Mouse (Mus musculus) kidney, postnatal 0 days (tissue): Measurements from ENCODE around the gene Mafk. TPM values are rescaled to one million over a fixed set of nuclear protein-coding genes. Genes with fewer than 3 reads are reported as not detected.
A peak's percentile ranks its signal among the peaks of the same experiment; 100 is the strongest.
"Not testable (repeated sequence)": the region's sequence is repeated elsewhere in the genome, so short reads cannot be mapped to it uniquely, and the experiment has no call there.

Experiments
- ATAC-seq: fragments of 200-750 bp; cut with Nextera tagmentation; replicated peaks from 2 replicates; pipeline ENCODE4 v1.8.0; 2017; ENCODE audit warnings: low read depth, moderate number of reproducible peaks, moderate TSS enrichment, moderate library complexity; ENCODE audit not compliant: low FRiP score
- DNase-seq: peaks from one replicate; pipeline ENCODE4 v3.0.0-alpha.2; 2016; ENCODE audit warnings: low spot score
- H3K27ac ChIP-seq: fragments of 300-500 bp; sonication (generic); 2 replicates; pipeline ENCODE4 v1.5.1; 2014; ENCODE audit warnings: mild to moderate bottlenecking
- H3K27me3 ChIP-seq: fragments of 300-500 bp; sonication (generic); 2 replicates; pipeline ENCODE4 v1.6.1; 2014; ENCODE audit warnings: low read length, mixed read lengths; ENCODE audit not compliant: insufficient read depth
- H3K36me3 ChIP-seq: fragments of 300-500 bp; sonication (generic); 2 replicates; pipeline ENCODE4 v1.6.1; 2014; ENCODE audit warnings: low read length, mixed read lengths; ENCODE audit not compliant: insufficient read depth
- H3K4me1 ChIP-seq: fragments of 300-500 bp; sonication (generic); replicated peaks from 2 replicates; pipeline ENCODE4 v1.6.1; 2014; ENCODE audit warnings: antibody characterized with exemption, low read length, mixed read lengths; ENCODE audit not compliant: insufficient read depth
- H3K4me2 ChIP-seq: fragments of 300-500 bp; sonication (generic); 2 replicates; pipeline ENCODE4 v1.6.1; 2014; ENCODE audit warnings: mild to moderate bottlenecking, low read length, moderate library complexity, mixed read lengths
- H3K4me3 ChIP-seq: fragments of 300-500 bp; sonication (generic); replicated peaks from 2 replicates; pipeline ENCODE4 v1.5.1; 2014; ENCODE audit warnings: low read depth, low read length
- H3K9ac ChIP-seq: fragments of 300-500 bp; sonication (generic); 2 replicates; pipeline ENCODE4 v1.6.1; 2014; ENCODE audit warnings: low read depth, low read length
- H3K9me3 ChIP-seq: fragments of 300-500 bp; sonication (generic); replicated peaks from 2 replicates; pipeline ENCODE4 v1.6.1; 2016; ENCODE audit warnings: low read length, inconsistent platforms, mixed read lengths
- CTCF ChIP-seq: IDR thresholded peaks from 2 replicates; pipeline ENCODE4 v1.5.1; 2016; ENCODE audit warnings: antibody characterized with exemption, low read depth, mild to moderate bottlenecking, moderate library complexity
- WGBS: fragments of 180-500 bp; shearing (Covaris S2); extraction: QIAGEN DNeasy Blood & Tissue Kit; methylation state at CpG from one replicate; pipeline ENCODE4 v1.1.7; 2014; 5-methylcytosine and 5-hydroxymethylcytosine counted together
- polyA plus RNA-seq: library from polyadenylated mRNA; unstranded; fragments of >200 nt; fragmentation: Nextera tagmentation; extraction: Ambion mirVana; gene quantifications from 2 replicates; pipeline ENCODE4 v1.2.1, GENCODE M21; 2015

Mafk gene
- polyA plus RNA-seq, result 12.8 and 14.4 TPM in 2 replicates

DNA sequence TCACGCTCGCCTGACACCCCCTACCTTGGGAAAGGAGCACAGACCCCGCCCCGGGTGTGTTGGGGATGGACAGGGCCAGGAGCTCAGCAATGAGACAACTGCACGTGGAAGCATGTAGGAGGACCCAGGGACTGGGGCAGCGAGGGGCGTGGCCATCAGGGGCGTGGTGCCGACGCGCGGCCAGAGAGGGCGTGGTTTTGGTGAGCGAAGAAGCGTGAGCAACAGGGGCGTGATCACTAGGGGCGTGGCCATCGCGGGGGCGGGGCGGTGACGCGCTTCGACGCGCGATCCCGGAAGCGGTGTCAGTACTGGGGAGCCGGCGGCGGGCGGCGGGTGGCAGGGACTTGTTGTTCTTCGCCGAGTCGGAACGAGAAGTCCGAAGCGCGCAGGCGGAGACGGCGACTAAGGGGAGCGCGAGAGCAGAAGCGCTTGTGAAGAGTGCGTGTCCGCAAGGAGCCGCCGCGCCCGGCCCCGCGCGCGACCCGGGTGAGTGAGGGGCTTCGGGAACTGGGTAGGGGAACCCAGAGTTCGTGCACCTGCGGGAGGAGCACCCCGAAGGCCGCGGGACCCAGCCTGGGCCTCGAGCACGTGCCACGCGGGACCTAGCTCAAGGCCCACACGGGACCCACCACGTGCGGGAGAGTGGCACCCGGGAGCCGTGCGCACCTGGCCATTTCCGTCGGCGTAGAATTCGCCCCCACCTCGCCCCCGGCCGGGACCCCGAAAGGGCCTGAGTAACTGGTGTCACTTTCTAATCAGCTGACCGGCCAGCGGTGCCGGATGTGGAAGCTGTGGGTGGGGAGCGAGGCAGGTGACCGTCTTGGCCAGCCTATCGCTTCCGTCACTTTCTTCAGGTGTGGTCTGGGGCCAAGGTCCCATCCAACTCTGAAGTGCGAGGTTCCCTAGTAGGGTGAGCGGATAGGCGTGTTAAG lies at the start of gene Mafk:
TSS of gene Mafk (plus strand) at position 287 of the 932 bp plus-strand sequence.
- peaks cover 38% of the 10 kb centered on the region for H3K4me1 ChIP-seq
- peak within 1 kb of the TSS; percentile 89 for H3K27ac ChIP-seq
- no peaks in the 10 kb centered on the region for H3K36me3 ChIP-seq
- peak within 1 kb of the TSS; percentile 99 for H3K4me2 ChIP-seq
- no peaks in the 10 kb centered on the region for H3K27me3 ChIP-seq
- H3K4me3 ChIP-seq, result peak within 1 kb of the TSS; percentile 81
- TF ChIP-seq CTCF, result peak; percentile 39; the same call in 1 of the 2 replicates
- peak; percentile 89 for ATAC-seq
- peak; percentile 96 for DNase-seq
- peak within 1 kb of the TSS; percentile 85 for H3K9ac ChIP-seq
- WGBS, result under 1% methylated on average over 88 of the region's 92 CpGs
- no peaks in the 10 kb centered on the region for H3K9me3 ChIP-seq

DNA sequence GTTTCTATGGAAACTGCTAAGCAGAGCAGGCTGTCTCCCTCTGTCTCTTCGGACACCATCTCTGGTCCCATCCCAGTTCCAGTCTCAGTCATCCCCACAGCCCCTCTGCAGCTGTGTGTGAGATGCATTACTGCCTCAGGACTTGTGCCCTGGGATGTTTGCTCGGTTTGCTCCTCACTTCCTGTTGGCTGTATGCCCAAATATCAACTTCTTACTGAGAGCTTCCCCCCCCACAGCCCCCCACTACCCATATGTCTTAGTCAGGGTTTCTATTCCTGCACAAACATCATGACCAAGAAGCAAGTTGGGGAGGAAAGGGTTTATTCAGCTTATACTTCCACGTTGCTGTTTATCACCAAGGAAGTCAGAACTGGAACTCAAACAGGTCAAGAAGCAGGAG lies 48.7 kb upstream of the Mafk start:
- H3K4me1 ChIP-seq, H3K27ac ChIP-seq, H3K27me3 ChIP-seq, ATAC-seq, H3K4me2 ChIP-seq, H3K4me3 ChIP-seq, H3K36me3 ChIP-seq, DNase-seq, H3K9ac ChIP-seq, H3K9me3 ChIP-seq: not testable (repeated sequence)
- 24% methylated on average over 3 of the region's 3 CpGs for WGBS

DNA sequence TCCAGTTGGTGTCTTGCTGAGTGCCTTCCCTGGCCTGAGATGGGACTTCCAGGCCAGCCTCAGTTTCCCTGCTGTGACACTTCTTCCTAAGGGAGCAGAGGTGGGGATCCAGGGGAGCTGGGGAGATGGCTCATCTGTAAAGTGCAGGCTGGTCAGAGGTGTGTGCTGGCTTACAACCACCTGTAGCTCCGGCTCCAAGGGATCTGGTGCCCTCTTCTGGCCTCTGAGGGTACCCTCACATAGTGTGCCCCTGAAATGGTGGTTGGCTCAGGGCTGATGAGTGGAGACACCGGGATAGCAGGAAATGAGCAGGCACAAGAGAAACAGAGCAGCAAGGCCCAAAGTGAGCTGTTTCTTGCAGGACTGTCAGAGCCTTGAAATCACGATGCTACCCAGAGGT lies 45.5 kb upstream of the Mafk start:
- peak; percentile 93 for TF ChIP-seq CTCF
- no peaks in the 10 kb centered on the region for H3K27me3 ChIP-seq
- no peaks in the 10 kb centered on the region for H3K4me1 ChIP-seq
- no peaks in the 10 kb centered on the region for H3K9me3 ChIP-seq
- H3K4me2 ChIP-seq, result no peak overlapping the region
- peaks cover 4% of the 10 kb centered on the region for H3K36me3 ChIP-seq
- ATAC-seq (peak; percentile 55; the same call in 1 of the 2 replicates), DNase-seq (peak; percentile 74)
- H3K4me3 ChIP-seq, result no peak overlapping the region
- H3K9ac ChIP-seq, result no peak overlapping the region
- H3K27ac ChIP-seq, result no peak overlapping the region
- WGBS, result 6% methylated on average over 3 of the region's 3 CpGs

DNA sequence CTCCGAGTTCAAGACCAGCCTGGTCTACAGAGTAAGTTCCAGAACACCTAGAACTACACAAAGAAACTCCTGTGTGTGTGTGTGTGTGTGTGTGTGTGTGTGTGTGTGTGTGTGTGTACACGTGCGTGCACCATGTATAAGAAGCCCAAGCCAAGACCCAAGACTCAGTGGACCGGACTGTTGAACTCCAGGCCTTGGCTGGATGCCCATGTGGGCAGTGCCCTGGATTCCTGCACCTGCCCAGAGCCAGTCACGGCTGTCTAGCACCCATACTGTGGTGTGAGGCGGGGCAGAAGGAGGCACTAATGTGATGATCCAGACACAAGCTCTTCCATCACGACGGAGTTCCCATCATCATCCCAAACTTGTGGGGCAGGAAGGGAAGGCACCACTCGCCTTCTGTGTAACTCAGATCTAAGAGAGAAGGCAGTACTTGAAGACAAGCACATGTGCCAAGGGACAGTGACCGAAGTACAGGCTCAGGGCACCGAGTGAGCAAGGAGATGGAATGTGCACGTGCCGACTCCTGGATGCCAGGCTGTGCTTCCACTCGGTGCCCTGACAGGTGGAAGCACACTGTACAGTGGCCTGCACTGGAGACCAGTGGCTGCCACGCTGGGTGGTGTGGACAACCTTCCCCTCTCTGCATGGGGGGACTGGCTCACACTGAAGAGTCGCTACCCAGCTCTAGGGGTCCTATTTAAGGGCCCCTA lies 41.7 kb upstream of the Mafk start:
- H3K9ac ChIP-seq, result no peak overlapping the region
- DNase-seq (no peak), ATAC-seq (peak; percentile 55; the same call in 1 of the 2 replicates)
- H3K27me3 ChIP-seq, result no peaks in the 10 kb centered on the region
- no peak overlapping the region for H3K4me3 ChIP-seq
- no peaks in the 10 kb centered on the region for H3K4me1 ChIP-seq
- WGBS, result 81% methylated on average over 16 of the region's 16 CpGs
- no peak for TF ChIP-seq CTCF
- H3K36me3 ChIP-seq, result peaks cover 14% of the 10 kb centered on the region
- no peaks in the 10 kb centered on the region for H3K9me3 ChIP-seq
- H3K4me2 ChIP-seq, result no peak overlapping the region
- no peak overlapping the region for H3K27ac ChIP-seq

DNA sequence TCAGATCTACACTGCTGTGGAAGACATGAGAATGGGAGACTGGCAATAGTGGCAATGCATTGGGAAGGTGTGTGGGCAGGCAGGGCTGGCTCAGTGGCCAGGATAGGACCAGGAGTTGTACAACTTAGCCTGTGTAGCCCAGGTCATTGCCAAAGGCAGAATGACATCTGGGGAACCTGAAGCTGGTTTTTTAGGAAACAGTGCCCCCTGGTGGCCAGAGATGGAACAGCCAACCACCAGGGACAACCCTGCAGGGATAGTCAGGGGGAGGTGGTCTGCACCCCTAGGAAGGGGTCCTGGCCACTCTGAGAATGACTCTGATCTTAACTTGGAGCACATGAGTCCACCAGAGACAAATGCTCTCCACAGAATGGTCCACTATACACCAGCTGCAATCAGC lies 40.8 kb upstream of the Mafk start:
- peak; percentile 93 for TF ChIP-seq CTCF
- Histone ChIP-seq H3K4me2 (no peak overlapping the region), H3K27ac (no peak overlapping the region), H3K36me3 (peaks cover 21% of the 10 kb centered on the region), H3K4me1 (no peaks in the 10 kb centered on the region), H3K4me3 (no peak overlapping the region), H3K9ac (no peak overlapping the region), H3K9me3 (no peaks in the 10 kb centered on the region), H3K27me3 (no peaks in the 10 kb centered on the region)
- DNase-seq, result peak; percentile 67
- no peak; the same call in 1 of the 2 replicates for ATAC-seq

DNA sequence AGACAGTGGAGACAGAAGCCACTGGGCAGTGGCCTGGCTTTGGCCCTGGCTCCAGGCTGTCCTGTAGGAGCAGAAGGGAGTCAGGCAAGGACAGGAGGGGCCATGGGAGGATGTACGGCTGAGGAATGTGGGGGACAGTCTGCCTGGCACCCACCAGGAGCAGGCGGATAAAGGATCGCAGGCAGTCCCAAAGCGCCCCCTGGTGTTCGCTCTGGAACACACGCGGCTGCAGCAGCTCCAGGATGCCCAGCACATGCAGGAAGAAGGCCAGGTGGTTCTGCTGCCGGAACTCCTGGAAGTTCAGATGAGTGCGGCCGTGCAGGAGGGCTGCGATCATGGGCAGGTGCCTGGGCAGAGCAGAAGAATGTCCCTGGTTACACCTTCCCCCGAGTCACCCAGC lies 36.6 kb upstream of the Mafk start:
- TF ChIP-seq CTCF, result peak; percentile 75
- no peak overlapping the region for H3K9ac ChIP-seq
- H3K4me2 ChIP-seq, result no peak overlapping the region
- no peak for ATAC-seq
- WGBS, result 21% methylated on average over 12 of the region's 12 CpGs
- no peaks in the 10 kb centered on the region for H3K4me1 ChIP-seq
- H3K9me3 ChIP-seq, result no peaks in the 10 kb centered on the region
- H3K4me3 ChIP-seq, result no peak overlapping the region
- no peaks in the 10 kb centered on the region for H3K27me3 ChIP-seq
- H3K36me3 ChIP-seq, result peaks cover 52% of the 10 kb centered on the region
- H3K27ac ChIP-seq, result no peak overlapping the region
- peak; percentile 69 for DNase-seq
